Mouse (Mus musculus) midbrain, embryonic 16.5 days (tissue): ENCODE results near the gene Luc7l. TPM values are rescaled to one million over a fixed set of nuclear protein-coding genes. Genes with fewer than 3 reads are reported as not detected.

Experiments
- polyA plus RNA-seq: library from polyadenylated mRNA; unstranded; fragments of >200 nt; fragmentation: Nextera tagmentation; extraction: Ambion mirVana; gene quantifications from 2 replicates; pipeline ENCODE4 v1.2.1, GENCODE M21; 2015

Gene Luc7l
- polyA plus RNA-seq, 1 experiment from 2014 or later = 114 TPM

Other genes with a start within 250 kb of the Luc7l start
- gene Rab11fip3, start 183.3 kb upstream of the Luc7l start, polyA plus RNA-seq = 25.8 and 30.1 TPM in 2 replicates
- gene Decr2, start 162.6 kb upstream of the Luc7l start, polyA plus RNA-seq = 38.2 and 41.3 TPM in 2 replicates
- 16.8 and 18.3 TPM in 2 replicates for gene Nme4, start 157.3 kb upstream of the Luc7l start, polyA plus RNA-seq
- 3.8 and 3.9 TPM in 2 replicates for gene Tmem8, start 139.6 kb upstream of the Luc7l start, polyA plus RNA-seq
- gene Mrpl28, start 129.4 kb upstream of the Luc7l start, polyA plus RNA-seq = 161 and 172 TPM in 2 replicates
- gene Axin1, start 114.2 kb upstream of the Luc7l start, polyA plus RNA-seq = 19.1 and 20.6 TPM in 2 replicates
- 0.48 TPM in 1 of 2 replicates, not detected in the other for gene Pdia2, start 53.8 kb upstream of the Luc7l start, polyA plus RNA-seq
- gene Rgs11, start 49.9 kb upstream of the Luc7l start, polyA plus RNA-seq = 10.2 and 13.6 TPM in 2 replicates
- 131 and 182 TPM in 2 replicates for gene Arhgdig, start 45.1 kb upstream of the Luc7l start, polyA plus RNA-seq
- 30.3 and 32.6 TPM in 2 replicates for gene Fam234a, start 8.7 kb upstream of the Luc7l start, polyA plus RNA-seq
- 2.0 and 2.3 TPM in 2 replicates for gene Neurl1b, start 161.9 kb downstream of the Luc7l start, polyA plus RNA-seq